Mouse (Mus musculus) MEL-GATA-1-ER (cell line): ENCODE measurements around the gene Dnah14.
A peak's percentile ranks its signal among the peaks of the same experiment; 100 is the strongest.

Source experiments
- DNase-seq: peaks from one replicate; pipeline ENCODE4 v3.0.0-alpha.2; 2012; ENCODE audit warnings: low read depth; ENCODE audit errors: extremely low read depth

Dnah14 gene

DNA sequence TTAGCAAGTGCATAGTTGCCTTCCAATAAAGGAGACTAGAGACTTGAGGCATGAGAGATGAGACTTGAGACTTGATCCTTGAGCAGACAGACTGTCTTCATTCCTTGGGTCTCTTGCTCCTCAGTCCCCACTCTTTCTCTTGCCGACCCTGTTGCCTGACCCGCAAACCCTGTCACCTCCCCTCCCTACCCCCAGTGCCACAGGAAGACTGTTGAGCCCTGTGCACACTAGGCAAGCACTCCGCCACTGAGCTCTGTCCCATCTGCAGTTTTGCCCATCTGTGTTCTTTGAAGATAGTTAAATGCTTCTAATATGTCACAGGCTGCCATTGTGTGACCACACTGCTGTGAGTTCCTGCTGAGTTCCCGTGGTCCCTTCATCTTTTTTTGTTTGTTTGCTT lies 23.0 kb downstream of the Dnah14 start:
- no peak for DNase-seq

- no peak for DNase-seq
These were observed 34.8 kb downstream of the Dnah14 start for GRCm38 (mm10) chr1:181611118-181611517.

GRCm38 (mm10) chr1:181615866-181616491 lies 39.6 kb downstream of the Dnah14 start:
- peak; percentile 30 for DNase-seq

DNA sequence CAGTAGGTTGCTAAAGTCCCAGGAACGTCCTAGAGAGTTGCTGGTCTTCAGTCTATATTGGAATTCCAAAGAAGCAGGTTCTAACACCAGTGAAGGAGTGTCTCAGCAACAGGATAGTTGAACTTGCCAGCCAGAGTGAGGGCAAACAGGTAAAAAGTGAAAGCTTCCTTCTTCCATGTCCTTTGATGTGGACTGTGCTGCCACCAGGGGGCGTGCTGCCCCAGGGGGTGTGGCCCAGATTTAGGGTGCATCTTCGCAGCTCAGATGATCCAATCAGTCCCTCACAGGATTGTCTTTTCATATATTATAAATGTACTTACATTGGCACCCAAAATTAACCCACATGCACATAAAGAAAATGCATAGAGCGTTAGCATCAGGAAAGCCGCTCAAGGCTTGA lies 41.0 kb downstream of the Dnah14 start:
- peak; percentile 6 for DNase-seq

GRCm38 (mm10) chr1:181623149-181623680 lies 46.9 kb downstream of the Dnah14 start:
- DNase-seq: no peak

- no peak for DNase-seq
These were observed 48.5 kb downstream of the Dnah14 start for GRCm38 (mm10) chr1:181624876-181625275.

DNA sequence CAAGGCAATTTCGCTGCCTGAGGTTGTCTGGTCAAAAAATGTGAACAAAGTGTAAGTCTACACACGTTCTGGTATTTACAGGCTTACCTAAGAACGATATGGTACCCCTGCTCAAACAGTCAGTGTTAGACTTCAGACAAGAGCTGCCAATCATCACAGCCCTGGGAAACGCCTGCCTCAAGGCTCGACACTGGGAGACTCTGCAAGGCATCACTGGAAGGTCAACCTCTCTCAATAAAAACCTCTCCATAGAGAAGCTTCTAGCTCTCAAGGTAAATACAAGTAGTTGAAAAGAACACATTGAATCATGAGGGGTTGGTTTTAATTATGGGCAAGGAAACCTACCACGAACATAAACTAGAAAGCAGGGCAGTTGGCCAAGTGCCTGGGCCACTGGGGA lies 51.9 kb downstream of the Dnah14 start:
- DNase-seq: no peak

DNA sequence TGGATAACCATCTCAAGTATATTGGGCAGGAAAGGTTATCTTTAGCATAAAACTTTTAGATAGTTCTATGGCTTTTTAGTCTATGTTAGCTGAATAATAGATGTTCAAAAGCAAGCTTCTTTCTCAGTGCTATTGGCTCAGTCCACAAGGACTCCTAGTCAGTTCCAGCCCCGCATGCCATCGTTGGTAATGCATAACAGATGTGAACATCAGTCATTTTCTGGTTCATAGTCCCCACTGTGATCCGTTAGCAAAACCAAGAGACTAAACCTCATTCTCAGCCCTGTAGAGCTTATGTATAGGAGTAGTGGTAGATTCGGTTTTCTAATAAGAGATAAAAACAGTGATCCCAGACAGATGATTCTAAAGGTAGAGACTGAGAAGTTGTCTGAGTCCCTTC lies 55.0 kb downstream of the Dnah14 start:
- no peak for DNase-seq

DNA sequence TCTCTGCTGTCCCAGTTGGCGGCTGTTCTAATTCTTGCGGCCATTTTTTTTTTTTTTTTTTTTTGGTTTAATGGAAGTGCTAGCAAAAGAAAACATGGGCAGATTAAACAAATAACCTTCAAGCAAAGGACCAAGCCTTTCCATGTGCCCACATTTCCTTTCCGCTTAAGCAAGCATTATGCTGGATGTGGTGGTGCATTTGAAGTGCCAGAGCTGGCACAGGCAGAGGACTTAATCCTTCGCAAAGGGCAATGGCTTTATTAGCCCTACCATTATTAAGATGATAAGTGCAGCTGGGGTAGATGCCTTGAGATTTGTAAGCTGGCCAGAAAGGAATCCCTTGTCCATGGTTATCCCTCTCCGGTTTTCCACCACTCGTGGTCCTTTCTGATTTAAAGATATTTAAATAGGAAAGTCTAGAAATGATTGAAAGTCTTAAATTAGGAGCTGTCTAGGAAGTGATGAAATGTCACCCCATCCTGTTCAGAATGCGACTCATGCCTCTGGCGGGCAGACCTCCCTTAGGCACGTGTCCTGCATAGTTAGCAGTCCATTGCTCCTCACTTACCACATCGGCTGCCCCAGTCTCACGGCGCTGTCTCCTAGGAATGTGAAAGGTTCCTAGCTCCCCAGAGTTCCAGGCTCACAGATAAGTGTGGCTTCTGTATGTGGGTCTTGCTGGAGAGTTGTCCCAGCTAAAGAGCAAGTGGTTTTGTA lies 61.8 kb downstream of the Dnah14 start:
- no peak for DNase-seq

DNA sequence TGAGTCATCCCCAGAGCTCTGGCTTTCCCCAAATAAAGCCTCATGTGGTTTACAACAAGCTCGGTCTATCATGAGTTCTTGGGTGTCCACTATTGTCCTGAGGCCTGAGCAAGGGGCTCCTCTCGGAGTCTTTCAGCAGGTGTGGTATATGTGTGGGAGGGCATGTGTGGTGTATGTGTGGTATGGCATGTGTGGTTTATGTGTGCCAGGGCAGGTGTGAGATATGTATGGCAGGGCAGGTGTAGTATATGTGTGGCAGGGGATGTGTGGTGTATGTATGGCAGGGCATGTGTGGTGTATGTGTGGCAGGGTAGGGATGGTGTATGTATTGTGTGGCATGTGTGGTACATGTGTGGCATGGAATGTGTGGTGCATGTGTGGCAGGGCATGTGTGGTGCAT lies 64.0 kb downstream of the Dnah14 start:
- no peak for DNase-seq

GRCm38 (mm10) chr1:181647467-181647866 lies 71.1 kb downstream of the Dnah14 start:
- no peak for DNase-seq

GRCm38 (mm10) chr1:181653481-181653880 lies 77.1 kb downstream of the Dnah14 start:
- DNase-seq: no peak

GRCm38 (mm10) chr1:181656421-181656820 lies 80.1 kb downstream of the Dnah14 start:
- DNase-seq: no peak

GRCm38 (mm10) chr1:181666801-181667200 lies 90.4 kb downstream of the Dnah14 start:
- no peak for DNase-seq

DNA sequence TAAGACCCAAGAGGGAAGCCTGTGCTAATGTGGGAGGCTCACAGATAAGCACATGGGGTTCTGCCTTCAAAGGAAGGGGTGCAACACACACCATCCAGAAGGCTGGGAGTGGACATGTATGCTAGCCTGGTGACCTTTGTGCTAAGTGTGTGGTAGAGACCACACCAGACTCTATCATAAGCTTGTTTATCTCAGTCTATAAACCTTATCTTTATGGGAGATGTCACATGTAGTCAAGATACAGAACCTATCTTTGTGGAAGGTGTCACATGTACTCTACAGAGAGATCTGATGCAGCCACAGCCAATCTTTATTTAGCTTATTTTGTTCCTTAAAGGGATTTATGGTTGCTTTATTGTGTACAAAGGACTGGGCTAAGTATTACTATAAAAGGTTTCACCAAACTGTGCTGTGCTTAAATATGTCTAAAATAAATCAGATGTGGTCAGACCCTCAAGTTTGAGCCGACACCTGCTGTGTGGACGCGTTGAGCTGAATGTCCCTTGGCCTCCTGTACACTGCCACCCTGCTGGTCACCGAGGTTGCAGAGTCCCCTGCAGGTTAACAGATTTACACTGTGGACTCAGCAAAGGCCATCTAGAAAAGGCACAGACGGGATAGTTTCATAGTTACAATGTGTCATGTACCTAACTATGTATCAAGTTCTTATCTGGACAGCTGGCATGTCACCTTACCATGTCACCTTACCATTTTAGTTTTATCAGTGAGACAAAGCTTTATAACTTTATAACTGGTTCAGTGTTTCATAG lies 118.6 kb downstream of the Dnah14 start:
- no peak for DNase-seq

DNA sequence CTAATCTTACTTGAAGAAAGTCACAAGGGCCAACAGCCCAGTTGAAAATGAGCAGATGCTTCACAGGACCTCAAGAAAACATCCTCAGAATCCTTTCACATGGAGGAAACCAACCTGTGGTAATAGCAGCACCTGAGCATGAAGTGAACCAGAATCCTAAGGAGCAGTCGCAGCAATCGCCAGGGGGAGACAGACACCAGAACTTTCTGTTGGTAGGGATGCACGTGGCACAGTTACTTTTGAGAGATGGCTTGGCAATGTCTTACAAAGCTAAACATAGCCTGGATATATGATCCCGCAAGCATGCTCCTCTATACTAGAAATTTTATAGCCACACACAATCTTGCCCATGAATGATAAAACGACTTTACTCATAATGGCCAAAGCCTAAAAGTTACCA lies 152.3 kb downstream of the Dnah14 start:
- DNase-seq: no peak

DNA sequence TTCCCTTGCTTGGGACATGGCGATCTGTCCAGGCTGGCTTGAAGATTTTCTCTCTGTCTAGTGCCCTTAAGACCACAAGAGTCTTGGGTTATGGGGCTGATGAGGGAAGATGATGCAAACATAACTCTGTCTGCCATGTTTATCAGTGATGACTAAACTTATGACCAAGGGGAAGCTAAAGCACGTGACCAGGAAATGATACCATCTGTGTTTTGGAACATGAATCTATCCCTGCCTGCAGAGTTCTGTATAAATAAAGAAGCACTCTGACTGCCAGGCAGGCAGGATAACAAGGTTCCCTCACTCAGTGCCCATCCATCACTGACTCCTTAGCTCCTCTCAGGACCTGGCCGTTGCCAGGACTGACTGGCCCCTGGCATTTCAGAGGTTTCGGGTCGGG lies 157.2 kb downstream of the Dnah14 start:
- no peak for DNase-seq

- no peak for DNase-seq
These were observed 163.9 kb downstream of the Dnah14 start for GRCm38 (mm10) chr1:181740259-181740658.

GRCm38 (mm10) chr1:181742251-181742885 lies 166.0 kb downstream of the Dnah14 start:
- no peak for DNase-seq

- no peak for DNase-seq
These were observed 193.0 kb downstream of the Dnah14 start for GRCm38 (mm10) chr1:181769392-181769791.

DNA sequence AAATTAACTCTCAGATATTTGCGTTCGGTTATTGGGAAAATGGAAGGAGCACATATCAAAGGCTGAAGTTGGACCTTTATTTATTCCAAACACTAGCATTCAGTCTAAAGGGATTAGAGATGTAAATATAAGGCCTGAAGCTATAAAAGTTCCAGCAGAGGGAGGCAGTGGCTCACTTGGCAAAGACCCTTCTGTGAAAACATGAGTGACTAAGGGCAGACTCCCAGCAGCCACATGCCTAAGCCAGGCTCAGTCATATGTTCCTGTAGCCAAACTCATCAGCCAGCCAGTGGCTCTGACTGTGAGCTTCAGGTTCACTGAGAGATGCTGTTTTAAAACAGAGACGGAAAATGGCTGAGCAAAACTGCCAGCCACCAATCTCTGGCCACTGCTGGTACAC lies 195.5 kb downstream of the Dnah14 start:
- no peak for DNase-seq

GRCm38 (mm10) chr1:181776541-181776940 lies 200.2 kb downstream of the Dnah14 start:
- no peak for DNase-seq
